Mouse (Mus musculus) inflammation-experienced regulatory T-cells, adult 16 weeks (primary cell): ENCODE data around the gene Sost. TPM values are rescaled to one million over a fixed set of nuclear protein-coding genes. Genes with fewer than 3 reads are reported as not detected.

ENCODE experiments used
- polyA plus RNA-seq: library from polyadenylated mRNA; unstranded; fragments of 100-300 nt; shearing (Covaris generic); gene quantifications from one replicate; pipeline ENCODE4 v1.2.1, GENCODE M21; 2017

Sost gene
- not detected for polyA plus RNA-seq

GRCm38 (mm10) chr11:101966965-101967614 is at the start of gene Sost:
Gene Sost (minus strand): TSS chr11:101967015.

GRCm38 (mm10) chr11:101986913-101987312 is 20.1 kb upstream of the Sost start, which contains the start of gene Dusp3:
Gene Dusp3 (minus strand): TSS chr11:101987013.

GRCm38 (mm10) chr11:101984054-101985025 is 17.5 kb upstream of the Sost start, which contains the start of gene Cfap97d1:
Gene Cfap97d1 (plus strand): TSS chr11:101984279.

Other genes starting within 250 kb of the Sost start
- 64.5 TPM for gene Dhx8, start 234.1 kb downstream of the Sost start, polyA plus RNA-seq
- not detected for gene Etv4, start 181.6 kb downstream of the Sost start, polyA plus RNA-seq
- gene Meox1, start 72.6 kb downstream of the Sost start, polyA plus RNA-seq = not detected
- gene Cfap97d1, start 17.3 kb upstream of the Sost start, polyA plus RNA-seq = not detected
- 0.60 TPM for gene Dusp3, start 20.0 kb upstream of the Sost start, polyA plus RNA-seq
- gene Mpp3, start 61.4 kb upstream of the Sost start, polyA plus RNA-seq = not detected
- gene Cd300lg, start 74.5 kb upstream of the Sost start, polyA plus RNA-seq = not detected
- 6.2 TPM for gene Mpp2, start 121.5 kb upstream of the Sost start, polyA plus RNA-seq
- not detected for gene Ppy, start 134.3 kb upstream of the Sost start, polyA plus RNA-seq
- not detected for gene Pyy, start 140.8 kb upstream of the Sost start, polyA plus RNA-seq
- not detected for gene Nags, start 178.5 kb upstream of the Sost start, polyA plus RNA-seq
- gene Tmem101, start 189.4 kb upstream of the Sost start, polyA plus RNA-seq = 18.5 TPM
- 56.8 TPM for gene Lsm12, start 218.3 kb upstream of the Sost start, polyA plus RNA-seq
- gene G6pc3, start 222.6 kb upstream of the Sost start, polyA plus RNA-seq = 50.3 TPM